Mouse (Mus musculus) liver, adult 2 months (tissue): Measurements from ENCODE around the gene Qrsl1. TPM values are rescaled to one million over a fixed set of nuclear protein-coding genes. Genes with fewer than 3 reads are reported as not detected.
A peak's percentile ranks its signal among the peaks of the same experiment; 100 is the strongest.

ENCODE experiments used
- DNase-seq: peaks from one replicate; pipeline ENCODE4 v3.0.0-alpha.2; 2011; ENCODE audit warnings: low read depth, low spot score; ENCODE audit errors: extremely low read depth
- H3K27ac ChIP-seq: fragments of 200-500 bp; replicated peaks from 2 replicates; pipeline ENCODE4 v1.5.1; 2012; ENCODE audit warnings: low read depth, mild to moderate bottlenecking, control low read depth, inconsistent platforms, low read length; ENCODE audit not compliant: insufficient read depth
- H3K27me3 ChIP-seq: fragments of 200-500 bp; 2 replicates; pipeline ENCODE4 v1.6.1; 2012; ENCODE audit warnings: mild to moderate bottlenecking, moderate library complexity, low read length, inconsistent platforms; ENCODE audit not compliant: control insufficient read depth, insufficient read depth
- H3K36me3 ChIP-seq: fragments of 200-500 bp; 2 replicates; pipeline ENCODE4 v1.6.1; 2012; ENCODE audit warnings: low read length, inconsistent platforms; ENCODE audit not compliant: control insufficient read depth, insufficient read depth
- H3K4me1 ChIP-seq: fragments of 200-500 bp; 2 replicates; pipeline ENCODE4 v1.6.1; 2011; ENCODE audit warnings: low read length; ENCODE audit not compliant: control insufficient read depth, insufficient read depth
- H3K4me3 ChIP-seq: fragments of 200-500 bp; 2 replicates; pipeline ENCODE4 v1.5.1; 2011; ENCODE audit warnings: low read depth, mild to moderate bottlenecking, control low read depth, low read length, moderate library complexity; ENCODE audit not compliant: insufficient read depth
- H3K79me2 ChIP-seq: fragments of 200-500 bp; 2 replicates; pipeline ENCODE4 v1.6.1; 2012; ENCODE audit warnings: inconsistent platforms, mild to moderate bottlenecking, low read length, moderate library complexity; ENCODE audit not compliant: control insufficient read depth, insufficient read depth
- H3K9ac ChIP-seq: fragments of 200-500 bp; 2 replicates; pipeline ENCODE4 v1.6.1; 2012; ENCODE audit warnings: low read depth, mild to moderate bottlenecking, control low read depth, inconsistent platforms, low read length
- CTCF ChIP-seq: fragments of 200-500 bp; IDR thresholded peaks from 2 replicates; pipeline ENCODE4 v1.5.1; 2011; ENCODE audit warnings: low read depth, low read length, control low read depth
- POLR2A ChIP-seq: fragments of 200-500 bp; IDR thresholded peaks from 2 replicates; pipeline ENCODE4 v1.6.1; 2011; ENCODE audit warnings: low read length, control low read depth; ENCODE audit not compliant: insufficient read depth; ENCODE audit errors: extremely low read depth
- WGBS: fragments of 180-500 bp; shearing (Covaris S2); methylation state at CpG from one replicate; pipeline ENCODE4 v1.1.7; 2018; 5-methylcytosine and 5-hydroxymethylcytosine counted together
- polyA plus RNA-seq: library from polyadenylated mRNA; depleted of rRNA; stranded (reverse); fragments of >200 nt; gene quantifications from 2 replicates; pipeline ENCODE4 v1.2.3, GENCODE M21; 2012
- total RNA-seq: library from RNA; depleted of rRNA; stranded (reverse); fragments of >200 nt; gene quantifications from 2 replicates; pipeline ENCODE4 v1.2.3, GENCODE M21; 2014

Qrsl1 gene
- total and polyA plus RNA-seq, 2 experiments: 3.1 to 5.9 TPM

DNA sequence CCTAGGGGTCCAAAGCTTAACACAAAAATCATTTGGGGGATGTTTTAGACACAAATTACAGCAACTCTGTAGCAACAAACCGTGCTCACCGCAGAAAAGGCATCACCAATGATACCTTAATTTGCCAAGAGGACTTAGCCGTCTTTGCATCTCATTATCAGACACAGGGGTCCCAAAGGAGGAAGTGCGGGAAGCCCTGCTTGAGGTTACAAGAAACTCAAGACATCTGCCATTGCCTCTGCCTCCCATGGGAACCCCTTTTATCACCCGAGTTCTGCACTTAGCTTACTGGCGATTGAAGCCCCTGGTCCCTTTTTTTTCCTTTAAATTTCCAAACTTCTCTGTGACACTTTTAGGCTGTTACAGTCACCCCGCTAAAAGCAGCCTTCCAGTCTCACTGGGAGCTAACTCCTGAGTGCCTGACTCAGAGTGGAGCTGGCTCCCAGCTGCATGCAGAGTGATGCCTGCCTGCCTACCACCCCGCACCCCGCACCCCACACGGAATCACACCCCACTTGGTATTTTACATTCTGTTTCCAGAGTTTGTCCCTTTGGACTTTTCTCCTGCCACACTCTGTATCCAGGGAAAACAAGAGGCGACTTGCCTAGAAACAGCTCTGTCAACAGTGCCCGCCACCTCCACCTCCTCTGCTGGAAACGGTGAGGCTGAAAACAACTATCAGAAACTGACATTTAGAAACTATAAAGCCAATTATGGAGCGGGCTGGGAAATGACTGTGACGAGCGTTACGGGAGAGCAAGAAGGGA is 71.1 kb downstream of the Qrsl1 start:
- WGBS: 21% methylated on average over 17 of the region's 17 CpGs
- no peaks in the 10 kb centered on the region for H3K27me3 ChIP-seq
- no peak overlapping the region for H3K27ac ChIP-seq
- H3K4me1 ChIP-seq: peaks cover 1% of the 10 kb centered on the region; the same call in 1 of the 2 replicates
- no peaks in the 10 kb centered on the region for H3K36me3 ChIP-seq
- DNase-seq: peak; percentile 26
- H3K4me3 ChIP-seq: no peak overlapping the region
- no peak overlapping the region for H3K9ac ChIP-seq
- H3K79me2 ChIP-seq: no peaks in the 10 kb centered on the region
- TF ChIP-seq POLR2A: no peak
- no peak for TF ChIP-seq CTCF

GRCm38 (mm10) chr10:43828686-43829015 is 72.9 kb downstream of the Qrsl1 start:
- Histone ChIP-seq H3K9ac (no peak overlapping the region), H3K79me2 (no peaks in the 10 kb centered on the region), H3K4me3 (no peak overlapping the region), H3K36me3 (no peaks in the 10 kb centered on the region), H3K4me1 (peaks cover 1% of the 10 kb centered on the region; the same call in 1 of the 2 replicates), H3K27ac (no peak overlapping the region), H3K27me3 (no peaks in the 10 kb centered on the region)
- no peak for DNase-seq
- TF ChIP-seq POLR2A (no peak), CTCF (no peak)
- WGBS: 98% methylated on average over 10 of the region's 10 CpGs

DNA sequence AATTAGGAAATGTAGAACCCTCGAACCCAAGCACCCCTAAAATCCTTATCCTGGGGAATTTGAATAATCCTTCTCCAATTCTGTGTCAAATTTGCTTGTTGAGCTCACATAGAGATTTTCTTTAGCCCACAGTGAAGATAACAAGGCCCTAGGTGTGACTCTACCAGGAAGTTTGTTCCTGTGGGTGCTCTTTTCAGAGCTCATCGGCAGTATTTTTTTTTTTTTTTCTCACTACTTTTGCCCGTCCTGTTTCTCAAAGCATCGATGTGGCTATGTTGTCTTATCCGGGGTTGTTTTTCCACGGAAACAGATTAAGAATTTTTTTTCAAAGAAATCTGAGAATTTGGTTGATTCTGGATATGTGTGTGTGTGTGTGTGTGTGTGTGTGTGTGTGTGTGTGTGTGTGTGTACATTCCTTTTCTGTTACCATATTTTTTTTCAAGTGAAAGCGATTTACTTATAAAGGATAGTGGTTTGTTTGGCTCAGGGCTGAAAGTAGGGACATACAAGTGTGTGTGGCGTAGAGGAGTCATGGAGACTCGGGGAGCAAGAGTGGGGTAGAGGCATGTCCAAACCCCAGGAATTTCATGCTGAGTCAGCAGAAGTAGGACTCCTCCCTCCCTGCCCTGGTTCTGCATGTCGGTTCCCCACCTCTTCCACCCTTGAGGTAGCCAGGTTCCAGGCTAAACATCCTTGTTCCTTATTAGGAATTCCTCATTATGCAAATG is 73.4 kb downstream of the Qrsl1 start:
- Histone ChIP-seq H3K4me1 (peaks cover 1% of the 10 kb centered on the region; the same call in 1 of the 2 replicates), H3K27me3 (no peaks in the 10 kb centered on the region), H3K79me2 (no peaks in the 10 kb centered on the region), H3K4me3 (no peak overlapping the region), H3K9ac (no peak overlapping the region), H3K36me3 (no peaks in the 10 kb centered on the region), H3K27ac (no peak overlapping the region)
- 93% methylated on average over 10 of the region's 10 CpGs for WGBS
- TF ChIP-seq POLR2A: no peak
- no peak for TF ChIP-seq CTCF
- DNase-seq: no peak

GRCm38 (mm10) chr10:43826773-43827621 is 74.5 kb downstream of the Qrsl1 start:
- no peak overlapping the region for H3K9ac ChIP-seq
- H3K4me3 ChIP-seq: no peak overlapping the region
- TF ChIP-seq CTCF (peak; percentile 30; the same call in 1 of the 2 replicates), POLR2A (no peak)
- no peaks in the 10 kb centered on the region for H3K27me3 ChIP-seq
- no peaks in the 10 kb centered on the region for H3K79me2 ChIP-seq
- peaks cover 1% of the 10 kb centered on the region; the same call in 1 of the 2 replicates for H3K4me1 ChIP-seq
- no peaks in the 10 kb centered on the region for H3K36me3 ChIP-seq
- DNase-seq: no peak
- WGBS: 82% methylated on average over 14 of the region's 14 CpGs
- no peak overlapping the region for H3K27ac ChIP-seq

- H3K4me3 ChIP-seq: no peak overlapping the region
- no peaks in the 10 kb centered on the region for H3K79me2 ChIP-seq
- DNase-seq: no peak
- H3K27me3 ChIP-seq: no peaks in the 10 kb centered on the region
- no peak overlapping the region for H3K9ac ChIP-seq
- H3K27ac ChIP-seq: no peak overlapping the region
- no peaks in the 10 kb centered on the region for H3K36me3 ChIP-seq
- 96% methylated on average over 6 of the region's 6 CpGs for WGBS
- H3K4me1 ChIP-seq: peaks cover 1% of the 10 kb centered on the region; the same call in 1 of the 2 replicates
- TF ChIP-seq POLR2A: no peak
- TF ChIP-seq CTCF: no peak
Measured at GRCm38 (mm10) chr10:43825696-43826095, 75.8 kb downstream of the Qrsl1 start.
